Mouse (Mus musculus): ENCODE measurements around the gene Vldlr.

DNA sequence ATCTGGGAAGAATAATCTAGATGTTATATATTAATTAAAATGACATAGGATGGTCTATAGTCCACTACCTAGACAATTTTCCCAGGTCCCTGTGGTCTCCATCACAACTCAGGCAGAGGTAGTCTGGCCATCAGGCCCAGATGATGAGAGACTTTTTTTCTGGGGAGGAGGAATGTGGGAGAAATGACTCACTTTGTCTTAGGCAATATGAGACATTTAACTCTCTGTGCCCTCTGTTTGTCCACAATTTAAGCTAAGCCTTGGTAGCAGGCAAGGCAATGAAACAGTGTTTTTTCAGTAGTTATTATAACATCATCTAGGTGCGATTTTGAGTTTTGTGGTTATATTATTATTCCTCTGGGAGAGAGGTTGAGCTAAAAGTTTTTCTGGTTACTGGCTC is 58.1 kb downstream of the Vldlr start:
- TF ChIP-seq CTCF (IDR thresholded peaks at IDR 0.05; ENCODE audit: low read depth, low read length) (no peak), GATA1 (IDR thresholded peaks at IDR 0.05; ENCODE audit: borderline replicate concordance, low read length) (no peak), POLR2AphosphoS5 (IDR thresholded peaks at IDR 0.05; ENCODE audit: insufficient replicate concordance, low read depth, low read length) (no peak)

Data from G1E (cell line).